In genomic region chr13:5845605-5846004, GRCm38 (mm10) we compare ENCODE assay signal across 9 mouse cellular contexts. TPM values are rescaled to one million over a fixed set of nuclear protein-coding genes. Genes with fewer than 3 reads are reported as not detected.
DNase-seq lines count a peak whose midpoint lies in the region; ATAC-seq and TF ChIP-seq lines count a peak whose summit lies in the region.
"Had no signal": no experiment of that assay in that cellular context is flagged by ENCODE, and none has a peak within 500 bp of the region (broad histone marks: within the 10 kb centered on the region; RNA-seq: fewer than 3 reads in every experiment).

No protein-coding gene starts in this region.

- ATAC-seq in kidney, postnatal 0 days (replicated peaks; ENCODE audit: low FRiP score, low read depth), result peak; percentile 67; the same call in 1 of the 2 replicates

- no peaks in the 10 kb centered on the region for H3K36me3 ChIP-seq in kidney, postnatal 0 days (ENCODE audit: insufficient read depth, low read length)
- peaks cover 0 to 46% of the 10 kb centered on the region in 2 experiments; a peak in 2 of 4 replicates for H3K36me3 ChIP-seq in MEL (ENCODE audit: control insufficient read depth in 1 of 2, insufficient read depth in 2 of 2, low read length in 2 of 2)
- H3K36me3 ChIP-seq: neural tube, embryonic 12.5 days had no signal

- 44% methylated on average over 5 of the region's 5 CpGs for WGBS in kidney, postnatal 0 days

- no peaks in the 10 kb centered on the region for H3K9me3 ChIP-seq in kidney, postnatal 0 days (replicated peaks; ENCODE audit: low read length)
- no peaks in the 10 kb centered on the region for H3K9me3 ChIP-seq in MEL (replicated peaks; ENCODE audit: insufficient read depth, low read length)
- H3K9me3 ChIP-seq: neural tube, embryonic 12.5 days had no signal

- no peak for TF ChIP-seq CTCF in kidney, postnatal 0 days (IDR thresholded peaks at IDR 0.05; ENCODE audit: low read depth)
- TF ChIP-seq CTCF in MEL (IDR thresholded peaks at IDR 0.05 in 2 of 3, conservative IDR thresholded peaks at IDR 0.05 in 1 of 3; ENCODE audit: control insufficient read depth in 1 of 3, insufficient read depth in 1 of 3, low read depth in 2 of 3, low read length in 3 of 3, poor library complexity in 1 of 3, severe bottlenecking in 1 of 3), result no peak

- H3K27ac ChIP-seq in kidney, postnatal 0 days, result peak overlapping the region; percentile 76
- H3K27ac ChIP-seq in MEL (ENCODE audit: control insufficient read depth, low read depth, low read length), result peak overlapping the region; percentile 95
- H3K27ac ChIP-seq: neural tube, embryonic 12.5 days had no signal

- TF ChIP-seq RAD21 in MEL (IDR thresholded peaks at IDR 0.05; ENCODE audit: low read depth, low read length), result no peak; the same call in 1 of the 2 replicates

- H3K27me3 ChIP-seq in kidney, postnatal 0 days (ENCODE audit: insufficient read depth, low read length), result no peaks in the 10 kb centered on the region
- H3K27me3 ChIP-seq in MEL (ENCODE audit: control insufficient read depth in 1 of 2, insufficient read depth in 2 of 2, low read length in 2 of 2), result no peaks in the 10 kb centered on the region
- H3K27me3 ChIP-seq: neural tube, embryonic 12.5 days had no signal

- H3K4me3 ChIP-seq in kidney, postnatal 0 days (replicated peaks; ENCODE audit: low read depth, low read length), result no peak overlapping the region
- peak overlapping the region; percentile 41 to 59 for H3K4me3 ChIP-seq in MEL (ENCODE audit: control insufficient read depth in 1 of 2, insufficient read depth in 1 of 2, low read depth in 2 of 2, low read length in 2 of 2)
- H3K4me3 ChIP-seq: neural tube, embryonic 12.5 days had no signal

- no peak overlapping the region for H3K9ac ChIP-seq in kidney, postnatal 0 days (ENCODE audit: low read depth, low read length)
- peak overlapping the region; percentile 72 for H3K9ac ChIP-seq in MEL (ENCODE audit: control insufficient read depth, low read depth, low read length, poor library complexity, severe bottlenecking)
- H3K9ac ChIP-seq: neural tube, embryonic 12.5 days had no signal

- intact Hi-C loops in gastrocnemius, postnatal 14 days (cut with DNase I; ENCODE audit: low total_unique reads), result no loop called here

- peak; percentile 78 for DNase-seq in kidney, postnatal 0 days (ENCODE audit: low spot score)
- DNase-seq in kidney, adult 18-20 months, result no peak
- peak; percentile 90 for DNase-seq in MEL (ENCODE audit: low read depth, low spot score)
- DNase-seq in induced T-regulatory cell, adult 2 months (ENCODE audit: low read depth), result peak; percentile 93
- peak; percentile 90 for DNase-seq in naive thymus-derived CD4-positive, alpha-beta T cell, adult 2 months (ENCODE audit: low read depth)
- DNase-seq in gastrocnemius, postnatal 14 days, result no peak
- no peak for DNase-seq in spleen, adult 12 weeks (ENCODE audit: low spot score)
- no peak for DNase-seq in ovary, postnatal 36 days (ENCODE audit: low spot score)

- H3K4me2 ChIP-seq in kidney, postnatal 0 days (ENCODE audit: low read length), result peak overlapping the region; percentile 30; the same call in 1 of the 2 replicates
- H3K4me2 ChIP-seq: neural tube, embryonic 12.5 days had no signal

- TF ChIP-seq EP300 in MEL (IDR thresholded peaks at IDR 0.05; ENCODE audit: low read depth in 1 of 2, low read length in 2 of 2), result peak; percentile 79 to 84

- H3K4me1 ChIP-seq in kidney, postnatal 0 days (replicated peaks; ENCODE audit: insufficient read depth, low read length), result peaks cover 5% of the 10 kb centered on the region; the same call in 1 of the 2 replicates
- H3K4me1 ChIP-seq in MEL (ENCODE audit: control insufficient read depth in 1 of 2, insufficient read depth in 2 of 2, low read length in 2 of 2), result peaks cover 34% of the 10 kb centered on the region in 2 experiments
- H3K4me1 ChIP-seq: neural tube, embryonic 12.5 days had no signal

- no peaks in the 10 kb centered on the region for H3K79me2 ChIP-seq in MEL (ENCODE audit: control insufficient read depth, insufficient read depth, low read length, poor library complexity)

- TF ChIP-seq POLR2A in MEL (IDR thresholded peaks at IDR 0.05; ENCODE audit: control insufficient read depth in 1 of 2, insufficient read depth in 1 of 2, low read depth in 1 of 2, low read length in 2 of 2, poor library complexity in 1 of 2), result peak in 1 of 2 experiments; percentile 50; a peak in 1 of 4 replicates

TF ChIP-seq in MEL, 35 proteins besides CTCF, POLR2A, EP300 and RAD21:
- TF ChIP-seq RCOR1 (IDR thresholded peaks at IDR 0.05; ENCODE audit: low read depth, low read length) (0 out of 2 replicates have a peak, but pooled peaks have one; percentile 42), ETS1 (IDR thresholded peaks at IDR 0.05; ENCODE audit: low read depth, low read length) (peak; percentile 98), USF1 (IDR thresholded peaks at IDR 0.05; ENCODE audit: low read depth, low read length) (no peak), HCFC1 (IDR thresholded peaks at IDR 0.05; ENCODE audit: low read depth, low read length) (0 out of 2 replicates have a peak, but pooled peaks have one; percentile 55), CHD2 (IDR thresholded peaks at IDR 0.05; ENCODE audit: low read length) (no peak), MXI1 (IDR thresholded peaks at IDR 0.05; ENCODE audit: low read depth, low read length) (peak; percentile 78; the same call in 1 of the 2 replicates), NELFE (IDR thresholded peaks at IDR 0.05; ENCODE audit: low read depth, low read length) (peak; percentile 47; the same call in 1 of the 2 replicates), KAT2A (conservative IDR thresholded peaks at IDR 0.05; ENCODE audit: low read depth, low read length) (no peak), ELF1 (IDR thresholded peaks at IDR 0.05; ENCODE audit: low read depth, low read length) (no peak), SIN3A (IDR thresholded peaks at IDR 0.05; ENCODE audit: low read length) (peak; percentile 73), BHLHE40 (IDR thresholded peaks at IDR 0.05; ENCODE audit: borderline replicate concordance, low read depth, low read length) (no peak), TAL1 (IDR thresholded peaks at IDR 0.05; ENCODE audit: low read length) (no peak), MAFK (IDR thresholded peaks at IDR 0.05; ENCODE audit: borderline replicate concordance, low read depth, low read length) (peak; percentile 75), NRF1 (IDR thresholded peaks at IDR 0.05; ENCODE audit: insufficient read depth, low read depth, low read length, poor library complexity, severe bottlenecking) (no peak), TCF12 (IDR thresholded peaks at IDR 0.05; ENCODE audit: low read depth, low read length) (peak; percentile 61; the same call in 1 of the 2 replicates), MYB (IDR thresholded peaks at IDR 0.05; ENCODE audit: low read depth, low read length) (peak; percentile 59; the same call in 1 of the 2 replicates), POLR2AphosphoS5 (IDR thresholded peaks at IDR 0.05; ENCODE audit: borderline replicate concordance, low read depth, low read length) (no peak), MYC (IDR thresholded peaks at IDR 0.05; ENCODE audit: low read depth, low read length) (peak; percentile 90), POLR2AphosphoS2 (IDR thresholded peaks at IDR 0.05; ENCODE audit: low read length) (peak; percentile 62; the same call in 1 of the 2 replicates), MAZ (IDR thresholded peaks at IDR 0.05; ENCODE audit: low read depth, low read length) (no peak), ZNF384 (IDR thresholded peaks at IDR 0.05; ENCODE audit: low read depth, low read length) (peak; percentile 99), TBP (IDR thresholded peaks at IDR 0.05; ENCODE audit: low read depth, low read length) (peak; percentile 59; the same call in 1 of the 2 replicates), GABPA (IDR thresholded peaks at IDR 0.05; ENCODE audit: low read depth, low read length) (peak; percentile 83; the same call in 1 of the 2 replicates), JUND (IDR thresholded peaks at IDR 0.05; ENCODE audit: low read depth, low read length) (peak; percentile 93), ZKSCAN1 (IDR thresholded peaks at IDR 0.05; ENCODE audit: low read depth, low read length) (no peak; the same call in 1 of the 2 replicates)

RNA-seq across cellular contexts. Expression of gene Klf6, which starts 15.7 kb away (rescaled TPM):
- 50.3 and 62.0 TPM in 2 replicates for polyA plus RNA-seq in kidney, postnatal 0 days (2015; fragmentation: Nextera tagmentation; extraction: Ambion mirVana)
- total RNA-seq in MEL (2012; rRNA removed), result 2.0 and 4.6 TPM in 2 replicates
- 1 to 10 TPM in 1 of 2 experiments, not detected in 1; 4.6 TPM for polyA plus RNA-seq in MEL (2012; ENCODE audit: insufficient read depth in 1 of 2, insufficient read length in 2 of 2, low read depth in 1 of 2, low replicate concordance in 2 of 2, missing spikeins in 1 of 2)
- total RNA-seq in gastrocnemius, postnatal 14 days (2021), result 10 to 100 TPM; 21.8 to 32.9 TPM

Comparison
In these comparisons a context has a peak if more than half of its experiments do, and no peak if none do; other contexts are left out.
1. DNase-seq: peak in kidney, postnatal 0 days (single experiment), MEL (single experiment), induced T-regulatory cell, adult 2 months (single experiment) and naive thymus-derived CD4-positive, alpha-beta T cell, adult 2 months (single experiment); none in kidney, adult 18-20 months (single experiment), gastrocnemius, postnatal 14 days (single experiment), spleen, adult 12 weeks (single experiment) and ovary, postnatal 36 days (single experiment).